Mouse (Mus musculus) c-Kit-positive CD71-positive TER-119-positive erythroid progenitor cells, embryonic 14.5 days (primary cell): ENCODE data around the gene Gm45021.

Experiments used
- DNase-seq: peaks from one replicate; pipeline ENCODE4 v3.0.0-alpha.2; 2013; ENCODE audit warnings: low spot score

The Gm45021 gene

GRCm38 (mm10) chr6:48572572-48573061, 16.8 kb upstream of the Gm45021 start, which contains the start of gene Rarres2:
Gene Rarres2, minus strand, starts transcription at chr6:48572789.
- DNase-seq, result no peak

GRCm38 (mm10) chr6:48573280-48573679, 16.1 kb upstream of the Gm45021 start:
- DNase-seq, result no peak

GRCm38 (mm10) chr6:48573981-48574380, 15.4 kb upstream of the Gm45021 start:
- DNase-seq, result no peak

GRCm38 (mm10) chr6:48578736-48579135, 10.7 kb upstream of the Gm45021 start:
- no peak for DNase-seq

- DNase-seq, result no peak
Observed at GRCm38 (mm10) chr6:48579215-48579648, 10.2 kb upstream of the Gm45021 start.

GRCm38 (mm10) chr6:48581257-48581656, 8.2 kb upstream of the Gm45021 start:
- DNase-seq, result no peak

GRCm38 (mm10) chr6:48582037-48582436, 7.4 kb upstream of the Gm45021 start:
- peak; percentile 28 for DNase-seq

- DNase-seq, result no peak
Observed at GRCm38 (mm10) chr6:48591221-48591845, 1.9 kb downstream of the Gm45021 start.

- DNase-seq, result no peak
Observed at GRCm38 (mm10) chr6:48591871-48592270, 2.5 kb downstream of the Gm45021 start.

GRCm38 (mm10) chr6:48593158-48594042, 4.0 kb downstream of the Gm45021 start, which contains the start of the genes Repin1 and Gm44965:
Gene Repin1, plus strand, starts transcription at chr6:48593883.
Gene Gm44965, plus strand, starts transcription at chr6:48593941.
- peak; percentile 30 for DNase-seq

- no peak for DNase-seq
Observed at GRCm38 (mm10) chr6:48594043-48594738, 4.8 kb downstream of the Gm45021 start.

- no peak for DNase-seq
Observed at GRCm38 (mm10) chr6:48595278-48595677, 5.9 kb downstream of the Gm45021 start.

- DNase-seq, result no peak
Observed at GRCm38 (mm10) chr6:48596545-48597232, 7.3 kb downstream of the Gm45021 start.

- no peak for DNase-seq
Observed at GRCm38 (mm10) chr6:48597233-48597625, 7.8 kb downstream of the Gm45021 start.

GRCm38 (mm10) chr6:48600594-48600993, 11.2 kb downstream of the Gm45021 start:
- no peak for DNase-seq

- peak; percentile 84 for DNase-seq
Observed at GRCm38 (mm10) chr6:48601271-48602079, 12.1 kb downstream of the Gm45021 start, which contains the start of gene Zfp775. Gene Zfp775, plus strand, starts transcription at chr6:48602063.

- no peak for DNase-seq
Observed at GRCm38 (mm10) chr6:48602080-48602741, 12.8 kb downstream of the Gm45021 start.

- no peak for DNase-seq
Observed at GRCm38 (mm10) chr6:48608124-48608523, 18.7 kb downstream of the Gm45021 start.

- DNase-seq, result no peak
Observed at GRCm38 (mm10) chr6:48609512-48609911, 20.1 kb downstream of the Gm45021 start.

GRCm38 (mm10) chr6:48610657-48611056, 21.2 kb downstream of the Gm45021 start:
- no peak for DNase-seq
